Comparison of ENCODE assay signal across 26 mouse cellular contexts in the genomic region with DNA sequence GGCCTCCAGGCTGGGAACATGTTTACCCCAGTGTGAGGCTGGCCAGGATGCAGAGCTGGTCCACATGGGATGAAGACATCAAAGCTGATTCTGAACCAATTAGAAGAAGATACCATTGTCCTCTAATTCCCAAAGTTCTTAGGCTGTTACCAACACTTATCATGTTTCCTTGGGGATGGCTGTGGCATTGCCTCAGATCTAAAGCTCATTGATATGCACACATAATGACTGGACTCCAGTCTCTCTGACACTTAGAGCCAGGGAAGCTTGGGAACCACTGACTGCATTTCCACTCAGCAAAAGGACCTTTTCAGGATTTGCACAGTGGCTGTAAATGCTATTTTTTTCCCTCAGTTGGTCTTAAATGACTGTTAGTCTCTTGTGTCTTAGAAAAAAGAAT. TPM values are rescaled to one million over a fixed set of nuclear protein-coding genes. Genes with fewer than 3 reads are reported as not detected.
DNase-seq lines count a peak whose midpoint lies in the region; ATAC-seq and TF ChIP-seq lines count a peak whose summit lies in the region.
"Had no signal": no experiment of that assay in that cellular context is flagged by ENCODE, and none has a peak within 500 bp of the region (broad histone marks: within the 10 kb centered on the region; RNA-seq: fewer than 3 reads in every experiment).

No protein-coding gene starts in this region.

- no peak overlapping the region for H3K27ac ChIP-seq in forebrain, embryonic 12.5 days
- H3K27ac ChIP-seq in forebrain, embryonic 14.5 days (ENCODE audit: low read depth, low read length), result no peak overlapping the region
- H3K27ac ChIP-seq in heart, embryonic 13.5 days (replicated peaks), result peak overlapping the region; percentile 29; the same call in 1 of the 2 replicates
- H3K27ac ChIP-seq in hindbrain, embryonic 16.5 days (ENCODE audit: low read depth, low read length), result no peak overlapping the region
- no peak overlapping the region for H3K27ac ChIP-seq in hindbrain, embryonic 11.5 days (ENCODE audit: low read depth, low read length)
- H3K27ac ChIP-seq: gastrocnemius, adult 2 months; heart, embryonic 10.5 days; kidney, embryonic 15.5 days; liver, embryonic 14.5 days; macrophage; midbrain, embryonic 15.5 days had no signal

- TF ChIP-seq CTCF in brain, embryonic 14.5 days (IDR thresholded peaks at IDR 0.05; ENCODE audit: borderline replicate concordance, extremely low read depth, insufficient read depth, insufficient read length), result no peak

- no peak for TF ChIP-seq POLR2A in brain, embryonic 14.5 days (IDR thresholded peaks at IDR 0.05; ENCODE audit: borderline replicate concordance, extremely low read depth, insufficient read depth, insufficient read length, poor library complexity, severe bottlenecking)

- no peaks in the 10 kb centered on the region for H3K27me3 ChIP-seq in forebrain, embryonic 12.5 days
- H3K27me3 ChIP-seq in forebrain, embryonic 14.5 days (replicated peaks; ENCODE audit: control insufficient read depth, insufficient read depth, low read length), result no peaks in the 10 kb centered on the region
- H3K27me3 ChIP-seq in heart, embryonic 13.5 days (replicated peaks), result no peaks in the 10 kb centered on the region
- H3K27me3 ChIP-seq in hindbrain, embryonic 16.5 days (replicated peaks; ENCODE audit: control insufficient read depth, insufficient read depth, low read length), result no peaks in the 10 kb centered on the region
- H3K27me3 ChIP-seq in hindbrain, embryonic 11.5 days (ENCODE audit: control insufficient read depth, insufficient read depth, low read length), result no peaks in the 10 kb centered on the region
- H3K27me3 ChIP-seq: kidney, embryonic 15.5 days; midbrain, embryonic 15.5 days had no signal

- no peak overlapping the region for H3K4me2 ChIP-seq in forebrain, embryonic 12.5 days
- no peak overlapping the region for H3K4me2 ChIP-seq in forebrain, embryonic 14.5 days (ENCODE audit: low read length)
- no peak overlapping the region for H3K4me2 ChIP-seq in heart, embryonic 13.5 days
- H3K4me2 ChIP-seq in hindbrain, embryonic 16.5 days (ENCODE audit: low read length), result no peak overlapping the region
- H3K4me2 ChIP-seq in hindbrain, embryonic 11.5 days (replicated peaks; ENCODE audit: low read depth, low read length), result no peak overlapping the region
- H3K4me2 ChIP-seq: kidney, embryonic 15.5 days; midbrain, embryonic 15.5 days had no signal

- H3K4me1 ChIP-seq in forebrain, embryonic 12.5 days, result peaks cover 25% of the 10 kb centered on the region
- no peaks in the 10 kb centered on the region; the same call in 1 of the 2 replicates for H3K4me1 ChIP-seq in forebrain, embryonic 14.5 days (ENCODE audit: control insufficient read depth, insufficient read depth, low read length)
- H3K4me1 ChIP-seq in heart, embryonic 13.5 days, result peaks cover 60% of the 10 kb centered on the region
- H3K4me1 ChIP-seq in hindbrain, embryonic 16.5 days (ENCODE audit: control insufficient read depth, insufficient read depth, low read depth, low read length), result no peaks in the 10 kb centered on the region
- 0 out of 2 replicates have a peak, but pooled peaks cover 2% of the 10 kb centered on the region for H3K4me1 ChIP-seq in hindbrain, embryonic 11.5 days (replicated peaks; ENCODE audit: control insufficient read depth, insufficient read depth, low read length)

- no peak overlapping the region for H3K4me3 ChIP-seq in forebrain, embryonic 12.5 days (replicated peaks)
- H3K4me3 ChIP-seq in forebrain, embryonic 14.5 days (ENCODE audit: low read depth, low read length), result no peak overlapping the region
- H3K4me3 ChIP-seq in heart, embryonic 13.5 days, result no peak overlapping the region
- H3K4me3 ChIP-seq in hindbrain, embryonic 16.5 days (ENCODE audit: low read length), result no peak overlapping the region
- H3K4me3 ChIP-seq in hindbrain, embryonic 11.5 days (ENCODE audit: low read depth, low read length), result no peak overlapping the region
- H3K4me3 ChIP-seq: gastrocnemius, adult 2 months; heart, embryonic 10.5 days; kidney, embryonic 15.5 days; midbrain, embryonic 15.5 days had no signal

- H3K36me3 ChIP-seq in forebrain, embryonic 12.5 days (replicated peaks), result no peaks in the 10 kb centered on the region
- H3K36me3 ChIP-seq in forebrain, embryonic 14.5 days (ENCODE audit: control insufficient read depth, insufficient read depth, low read length), result no peaks in the 10 kb centered on the region
- H3K36me3 ChIP-seq in heart, embryonic 13.5 days, result no peaks in the 10 kb centered on the region
- no peaks in the 10 kb centered on the region for H3K36me3 ChIP-seq in hindbrain, embryonic 16.5 days (ENCODE audit: control insufficient read depth, insufficient read depth, low read length)
- no peaks in the 10 kb centered on the region for H3K36me3 ChIP-seq in hindbrain, embryonic 11.5 days (ENCODE audit: control insufficient read depth, insufficient read depth, low read length)
- H3K36me3 ChIP-seq: G1E; heart, embryonic 10.5 days; kidney, embryonic 15.5 days; midbrain, embryonic 15.5 days had no signal

- no peaks in the 10 kb centered on the region for H3K9me3 ChIP-seq in forebrain, embryonic 12.5 days
- no peaks in the 10 kb centered on the region for H3K9me3 ChIP-seq in forebrain, embryonic 14.5 days (replicated peaks; ENCODE audit: control insufficient read depth, low read length)
- H3K9me3 ChIP-seq in heart, embryonic 13.5 days, result no peaks in the 10 kb centered on the region
- H3K9me3 ChIP-seq in hindbrain, embryonic 16.5 days (ENCODE audit: control insufficient read depth, low read length), result no peaks in the 10 kb centered on the region
- no peaks in the 10 kb centered on the region for H3K9me3 ChIP-seq in hindbrain, embryonic 11.5 days (ENCODE audit: control insufficient read depth, low read length)
- H3K9me3 ChIP-seq: G1E; heart, embryonic 10.5 days; kidney, embryonic 15.5 days; midbrain, embryonic 15.5 days had no signal

- no peak overlapping the region for H3K9ac ChIP-seq in forebrain, embryonic 12.5 days
- H3K9ac ChIP-seq in forebrain, embryonic 14.5 days (ENCODE audit: low read length), result no peak overlapping the region
- no peak overlapping the region for H3K9ac ChIP-seq in heart, embryonic 13.5 days
- no peak overlapping the region for H3K9ac ChIP-seq in hindbrain, embryonic 16.5 days (ENCODE audit: low read depth, low read length)
- no peak overlapping the region for H3K9ac ChIP-seq in hindbrain, embryonic 11.5 days (ENCODE audit: low read depth, low read length)
- H3K9ac ChIP-seq: kidney, embryonic 15.5 days; liver, embryonic 14.5 days; midbrain, embryonic 15.5 days had no signal

- ATAC-seq in forebrain, embryonic 12.5 days (ENCODE audit: low FRiP score), result 0 out of 2 replicates have a peak, but pooled peaks have one; percentile 30
- no peak for ATAC-seq in forebrain, embryonic 14.5 days
- no peak for ATAC-seq in heart, embryonic 13.5 days (ENCODE audit: extremely low read depth, insufficient number of reproducible peaks, low FRiP score, low TSS enrichment)
- ATAC-seq in hindbrain, embryonic 16.5 days, result peak; percentile 27; the same call in 1 of the 2 replicates
- ATAC-seq in hindbrain, embryonic 11.5 days (ENCODE audit: low FRiP score), result no peak
- ATAC-seq: midbrain, embryonic 15.5 days had no signal

- no peak for DNase-seq in forebrain, embryonic 14.5 days (ENCODE audit: low spot score)
- DNase-seq in heart, postnatal 4 days, result no peak
- DNase-seq in hindbrain, embryonic 11.5 days (ENCODE audit: low spot score), result no peak
- DNase-seq in brain, embryonic 14.5 days (ENCODE audit: low read depth), result peak; percentile 51
- DNase-seq: adrenal gland, adult 8-10 months; cerebellum, adult 8-10 months; cerebellum, postnatal 36 days; gastrocnemius, adult 2 months; gastrocnemius, postnatal 36 days; heart, postnatal 36 days; kidney, adult 18-20 months; kidney, postnatal 25 days; liver; lung, adult 2 months; lung, postnatal 10 days; right cerebral cortex, postnatal 14 days; thymus, postnatal 4 days had no signal

RNA-seq across cellular contexts. Expression of a gene that starts 52.3 kb away (rescaled TPM):
- polyA plus RNA-seq in forebrain, embryonic 12.5 days (2016; fragmentation: Nextera tagmentation; extraction: Ambion mirVana), result 14.9 and 15.7 TPM in 2 replicates
- 3.8 and 5.9 TPM in 2 replicates for polyA plus RNA-seq in forebrain, embryonic 14.5 days (2014; fragmentation: Nextera tagmentation; extraction: Ambion mirVana)
- polyA plus RNA-seq in heart, embryonic 13.5 days (2015; fragmentation: Nextera tagmentation; extraction: Ambion mirVana), result 17.4 and 18.4 TPM in 2 replicates
- 10 to 100 TPM; 23.6 to 25.6 TPM for total RNA-seq in heart, postnatal 4 days (2021)
- polyA plus RNA-seq in hindbrain, embryonic 16.5 days (2015; fragmentation: Nextera tagmentation; extraction: Ambion mirVana), result 10.0 and 13.0 TPM in 2 replicates
- polyA plus RNA-seq in hindbrain, embryonic 11.5 days (2014; fragmentation: Nextera tagmentation; extraction: Ambion mirVana), result 13.9 and 14.6 TPM in 2 replicates
- polyA plus RNA-seq in brain, embryonic 14.5 days (2012; rRNA removed), result 14.3 and 16.7 TPM in 2 replicates
- polyA plus RNA-seq: G1E had no signal

Comparison
In these comparisons a context has a peak if more than half of its experiments do, and no peak if none do; other contexts are left out.
1. ATAC-seq: peak in forebrain, embryonic 12.5 days (single experiment) and hindbrain, embryonic 16.5 days (single experiment); none in forebrain, embryonic 14.5 days (single experiment), heart, embryonic 13.5 days (single experiment) and hindbrain, embryonic 11.5 days (single experiment).